Mouse (Mus musculus) urinary bladder, postnatal 10 days (tissue): ENCODE results near the gene Stat3.

ENCODE experiments used
- DNase-seq: peaks from one replicate; pipeline ENCODE4 v3.0.0; 2022; ENCODE audit warnings: low spot score

Gene Stat3

DNA sequence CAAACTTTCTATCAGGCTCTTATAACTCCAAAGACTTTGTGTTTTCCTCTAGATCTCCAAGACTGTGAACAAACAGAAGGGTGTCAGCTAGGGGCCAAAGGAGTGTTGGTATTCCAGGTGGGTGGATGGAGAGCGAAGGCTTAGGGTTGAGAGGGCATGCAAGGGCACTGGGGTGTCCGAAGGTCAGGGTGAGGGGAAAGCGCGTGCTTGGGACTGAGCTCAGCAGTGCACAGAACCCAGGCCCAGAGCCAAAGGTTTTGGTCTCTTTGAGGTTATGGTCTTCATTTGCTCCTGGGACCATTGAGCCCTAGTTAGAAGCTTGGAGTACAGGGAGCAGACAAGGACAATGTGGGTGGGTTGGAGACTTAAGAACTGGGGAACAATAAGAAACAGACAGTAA is 84.2 kb downstream of the Stat3 start:
- DNase-seq: no peak

DNA sequence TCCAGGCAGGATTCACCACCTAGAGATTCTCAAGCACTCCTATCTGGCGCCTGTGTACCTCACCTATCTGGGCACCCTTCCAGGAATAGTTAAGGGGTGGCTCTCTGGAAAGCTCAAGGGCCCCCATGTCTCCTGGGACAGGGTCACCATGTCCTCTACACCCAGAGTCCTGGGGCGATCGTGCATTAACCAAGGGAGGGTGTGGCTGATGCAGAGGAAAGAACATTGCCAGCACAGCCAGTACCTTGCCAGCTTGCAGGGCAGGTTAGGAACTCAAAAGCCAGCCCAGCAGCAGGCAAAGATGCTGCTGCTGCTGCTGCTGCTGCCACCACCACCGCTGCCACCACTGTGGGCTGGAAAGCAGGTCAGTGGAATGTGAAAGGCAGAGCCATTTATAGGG is 85.1 kb downstream of the Stat3 start:
- no peak for DNase-seq

DNA sequence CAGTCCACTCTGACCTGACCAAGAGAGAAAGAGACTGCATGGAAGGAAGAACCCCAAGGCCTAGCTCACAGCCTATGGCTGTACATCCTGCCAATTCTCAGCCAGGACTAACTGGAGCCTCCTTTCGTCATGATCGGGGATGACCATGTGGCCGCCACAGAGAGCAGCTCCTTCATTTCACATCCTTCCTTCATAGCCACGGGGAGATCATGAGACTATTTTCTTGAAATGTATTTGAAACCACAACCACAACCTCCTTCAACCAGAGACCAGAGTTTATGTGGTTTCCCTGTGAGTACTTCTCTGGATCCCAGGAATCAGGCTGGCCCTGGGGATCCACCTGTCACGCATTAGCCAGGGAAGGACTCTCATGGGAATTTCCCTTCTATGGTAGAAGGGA is 86.3 kb downstream of the Stat3 start:
- DNase-seq: no peak

DNA sequence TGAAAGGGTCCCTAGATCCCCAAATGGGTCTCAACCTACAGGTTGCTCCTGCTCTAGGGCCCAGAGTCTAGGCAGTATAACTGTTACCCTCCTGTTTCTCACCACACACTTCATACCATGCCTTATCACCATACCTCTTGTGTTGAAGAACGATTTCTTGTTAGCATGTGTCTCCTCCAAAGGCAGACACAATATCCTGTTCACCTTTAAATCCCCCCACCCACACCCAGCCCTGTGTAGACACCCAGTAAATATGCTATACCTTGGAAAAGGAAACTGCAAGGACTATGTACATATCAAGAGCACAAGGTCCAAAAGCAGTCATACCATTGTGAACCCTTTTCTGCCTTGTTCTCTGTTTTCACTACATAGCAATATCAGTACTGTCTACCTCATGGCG is 87.3 kb downstream of the Stat3 start:
- no peak for DNase-seq

DNA sequence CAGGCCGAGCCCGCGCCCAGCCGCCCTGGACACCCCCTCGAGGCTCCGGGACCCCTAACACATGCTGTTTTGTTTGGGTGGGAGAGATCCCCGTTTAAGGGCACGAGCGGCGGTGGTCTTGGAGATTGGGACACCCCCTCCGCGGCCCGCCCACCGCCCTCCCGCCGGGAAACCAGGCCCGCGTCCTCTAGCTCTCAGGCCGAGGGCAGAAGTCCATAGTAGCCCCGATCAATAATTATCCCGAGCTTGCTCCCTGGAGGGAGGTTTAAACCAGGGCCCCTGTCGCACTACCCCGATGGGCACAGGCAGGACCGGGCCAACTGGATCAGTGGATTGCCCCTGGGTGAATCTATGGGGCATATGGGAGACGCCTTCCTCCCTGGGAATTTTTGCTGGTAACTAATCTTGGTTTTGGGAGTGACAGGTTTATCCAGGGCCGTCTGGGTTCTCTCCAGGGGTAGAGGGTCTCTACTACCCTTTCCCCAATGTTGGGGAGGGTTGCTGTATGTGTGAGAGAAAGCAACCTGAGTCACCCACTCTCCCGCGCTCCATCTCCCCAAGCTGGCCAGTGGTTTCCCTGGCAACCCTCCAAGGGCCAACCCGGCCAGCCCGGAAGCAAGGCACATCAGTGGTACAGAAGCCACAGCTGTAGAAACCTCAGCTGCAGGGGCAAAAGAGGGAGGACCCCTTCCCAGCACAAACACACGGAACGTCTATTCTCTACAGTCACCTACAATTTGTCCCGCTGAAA is 88.4 kb downstream of the Stat3 start:
- no peak for DNase-seq

DNA sequence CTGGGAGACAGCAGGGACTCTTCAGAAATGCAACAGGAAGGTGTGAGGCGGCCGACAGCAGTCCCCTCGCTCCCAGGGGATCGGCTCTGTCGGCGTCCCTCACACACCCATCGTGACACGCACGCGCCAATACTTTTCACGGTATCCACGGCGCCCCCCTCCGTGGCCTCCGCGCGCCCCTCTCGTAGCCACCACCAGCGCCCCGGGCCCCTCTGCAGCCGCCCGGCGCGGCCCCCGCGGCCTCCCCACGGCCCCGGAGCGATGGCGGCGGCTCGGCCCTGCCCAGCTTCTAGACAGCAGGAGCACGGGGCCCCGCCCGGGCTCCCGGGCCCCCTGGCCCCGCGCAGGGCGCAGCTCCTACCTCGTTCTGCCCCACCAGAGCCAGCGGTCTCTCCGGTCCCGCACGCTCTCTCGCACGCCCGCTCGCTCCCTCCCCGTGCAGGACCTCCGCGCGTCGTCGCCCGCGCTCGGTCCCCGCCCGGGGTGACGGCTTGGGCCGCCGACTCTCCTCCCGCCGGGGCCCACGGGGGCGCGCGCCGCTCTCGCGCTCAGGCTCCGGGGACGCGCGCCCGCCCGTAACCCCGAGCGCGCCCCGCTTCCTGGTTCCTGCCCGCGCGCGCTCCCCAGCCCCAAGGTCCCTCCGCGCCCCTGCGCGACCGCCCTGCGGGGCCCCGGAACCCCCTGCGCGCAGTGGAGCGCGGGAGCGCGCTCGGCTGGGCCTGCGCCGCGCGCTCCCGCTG is 89.1 kb downstream of the Stat3 start, which contains the start of gene Stat5b:
Stat5b (minus strand) TSS at position 687 of the 740 bp plus-strand sequence.
- DNase-seq: no peak

DNA sequence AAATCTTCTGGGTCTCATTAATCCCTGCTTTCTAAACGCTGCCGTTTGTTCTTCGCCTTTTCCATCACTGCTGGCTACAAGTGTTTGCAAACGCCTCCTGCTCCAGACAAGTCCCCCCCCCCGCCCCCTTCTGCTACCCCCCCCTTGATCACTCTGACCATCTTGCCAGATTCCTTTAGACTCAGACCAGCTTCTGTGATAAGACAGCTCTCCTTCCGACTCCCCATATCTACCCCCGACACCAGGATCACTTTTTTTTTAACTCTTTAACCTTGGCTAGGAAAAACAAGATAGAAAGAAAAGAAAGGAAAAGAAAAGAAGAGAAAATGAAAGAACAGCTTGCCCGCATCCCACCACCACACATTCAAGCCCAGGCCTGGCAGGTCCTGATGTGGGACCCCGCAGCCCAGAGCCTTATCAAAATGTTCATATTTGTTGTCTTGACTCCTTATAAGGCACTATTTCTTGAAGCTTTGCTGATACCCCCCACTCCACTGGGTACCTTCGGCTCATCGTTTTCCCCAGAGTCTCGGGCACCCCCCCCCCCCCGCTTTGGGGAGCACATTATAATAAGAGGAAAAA is 89.8 kb downstream of the Stat3 start:
- no peak for DNase-seq

DNA sequence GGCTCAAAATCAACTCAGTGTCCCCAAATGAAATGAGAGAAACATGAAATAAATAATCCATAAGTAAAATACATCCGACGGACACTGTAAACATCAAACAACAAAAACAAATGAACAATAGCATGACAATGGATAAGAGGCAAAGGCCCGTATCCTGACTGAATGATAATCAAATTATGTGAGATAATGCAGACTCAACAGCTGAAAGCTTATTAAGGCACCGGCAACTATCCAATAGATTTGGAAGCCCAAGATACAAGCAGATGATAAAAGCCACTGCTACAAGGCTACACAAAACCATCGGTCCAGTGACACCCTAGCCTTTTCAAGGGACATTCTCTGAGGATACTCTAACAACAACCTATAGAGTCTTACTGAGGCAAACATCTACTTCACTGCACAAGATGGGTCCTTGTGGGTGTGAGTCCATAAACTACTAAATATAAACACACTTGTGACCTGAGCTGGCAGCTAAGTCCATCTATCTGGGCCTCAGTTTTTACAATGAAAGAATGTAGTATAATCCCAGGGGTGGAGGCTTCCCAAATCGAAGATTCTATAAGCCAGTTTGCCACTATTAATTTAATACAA is 90.5 kb downstream of the Stat3 start:
- no peak for DNase-seq

DNA sequence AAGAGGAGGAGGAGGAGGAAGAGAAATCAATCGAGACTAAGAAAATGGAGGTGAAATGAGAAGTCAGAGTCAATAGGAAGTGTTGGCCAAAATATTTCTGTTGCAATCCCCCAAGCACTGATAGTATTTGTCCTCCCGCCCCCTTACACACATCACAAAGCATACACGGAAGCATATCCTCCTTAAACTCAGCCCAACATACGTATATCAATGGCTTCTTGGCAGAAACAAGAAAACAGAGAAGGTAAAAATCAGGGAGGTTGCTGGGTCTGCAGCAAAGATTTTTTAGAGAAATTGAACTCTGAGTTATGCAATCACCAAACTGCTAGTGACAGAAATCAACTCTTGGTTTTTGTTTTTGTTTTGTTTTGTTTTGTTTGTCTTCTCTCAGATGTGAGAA is 91.3 kb downstream of the Stat3 start:
- no peak for DNase-seq

DNA sequence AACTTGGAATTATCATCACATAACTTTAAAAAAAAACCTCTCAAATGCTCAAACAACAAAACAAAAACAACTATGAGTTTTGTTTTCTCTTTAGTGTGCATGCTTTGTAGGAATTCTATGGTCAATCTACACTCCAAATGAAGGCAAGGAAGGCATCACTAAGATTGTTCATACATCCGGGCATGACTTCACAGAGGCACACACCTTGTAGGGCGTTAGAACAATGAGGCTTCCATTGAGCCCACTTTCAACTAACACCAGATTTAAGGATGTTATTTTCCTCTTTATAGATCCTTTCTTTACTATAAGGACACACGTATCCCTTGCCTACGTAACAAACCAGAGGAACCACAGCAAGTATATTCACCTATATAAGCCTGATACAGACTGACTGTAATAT is 91.8 kb downstream of the Stat3 start:
- no peak for DNase-seq

DNA sequence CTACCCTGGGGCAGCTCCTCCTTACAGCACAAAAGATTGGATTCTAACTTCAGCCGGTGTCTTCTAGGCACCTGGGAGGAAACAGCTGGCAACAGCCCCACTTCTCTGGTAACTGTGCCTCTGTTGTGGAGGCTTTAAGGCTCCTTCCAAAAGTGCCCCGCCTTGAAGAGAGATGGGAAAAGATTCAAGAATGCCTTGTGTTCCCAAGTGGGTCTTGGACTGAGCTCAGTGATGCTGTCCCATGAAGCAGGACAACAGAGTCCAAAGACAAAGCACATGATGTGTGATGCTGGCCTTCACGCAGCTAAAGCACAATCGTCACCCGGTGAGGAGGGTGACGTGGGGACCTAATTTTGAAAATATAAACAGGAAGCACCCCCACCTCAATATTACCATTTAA is 93.5 kb downstream of the Stat3 start:
- no peak for DNase-seq

DNA sequence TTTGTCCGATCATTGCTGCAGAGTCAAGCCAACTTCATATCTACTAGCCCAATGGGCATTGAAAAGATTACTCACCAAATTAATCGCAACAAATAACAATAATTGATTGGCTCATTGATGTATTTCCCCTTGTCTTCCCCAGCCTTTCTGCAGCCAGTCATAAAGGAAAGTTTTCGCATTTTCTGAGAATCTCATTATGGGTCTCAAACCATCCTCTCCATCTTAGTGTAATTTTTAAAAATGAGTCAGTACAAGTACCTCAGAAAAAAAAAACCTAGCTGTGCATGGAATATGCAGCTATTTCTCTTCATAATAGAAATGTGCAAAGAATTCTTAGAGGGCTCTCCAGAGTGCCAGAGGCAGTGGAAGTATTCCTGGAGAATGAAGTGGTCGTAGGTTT is 95.2 kb downstream of the Stat3 start:
- no peak for DNase-seq

DNA sequence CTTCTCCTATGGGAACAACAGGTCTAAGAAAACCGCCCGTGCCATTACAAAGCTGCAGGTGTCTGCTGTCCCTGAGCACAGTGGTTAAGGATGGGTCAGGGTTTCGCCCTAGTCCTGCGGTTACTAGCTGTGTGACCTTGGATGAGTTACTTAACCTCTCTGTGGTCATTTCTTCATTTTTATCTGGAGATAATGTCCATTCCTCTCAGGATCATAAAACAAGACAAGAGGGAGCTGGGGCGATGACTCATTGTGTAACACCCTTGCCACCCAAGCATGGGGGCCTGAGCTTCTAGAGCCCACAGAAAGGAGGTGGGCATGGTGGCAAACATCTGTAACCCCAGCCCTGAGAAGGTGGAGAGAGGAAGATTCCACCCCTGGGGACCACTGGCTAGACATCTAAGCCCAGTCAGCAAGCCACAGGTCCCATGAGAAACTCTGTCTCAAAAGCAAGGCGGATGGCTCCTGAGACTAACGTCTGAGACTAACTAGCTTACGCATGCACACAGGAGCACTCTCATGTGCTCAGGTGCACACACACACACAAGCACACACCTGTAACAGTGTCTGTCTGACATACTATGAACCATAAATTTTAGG is 96.2 kb downstream of the Stat3 start:
- DNase-seq: no peak

DNA sequence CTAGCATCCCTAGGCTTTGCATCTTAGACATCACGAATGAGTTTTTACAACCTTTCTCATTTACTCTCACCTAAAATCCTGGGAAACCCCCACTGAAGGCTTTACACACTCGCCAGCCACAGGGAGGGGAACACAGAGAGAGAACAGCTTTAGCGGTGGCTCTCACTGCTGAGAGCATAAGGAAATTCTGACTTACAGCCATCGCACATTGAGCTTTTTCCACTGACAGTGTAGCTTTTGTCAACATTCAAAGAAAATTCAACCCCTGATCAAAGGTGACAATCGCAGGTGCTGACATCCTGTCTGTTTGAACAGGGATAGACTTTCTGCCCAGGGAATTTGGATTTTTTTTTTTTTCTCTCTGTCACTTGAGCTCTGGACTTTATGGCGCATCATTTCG is 97.3 kb downstream of the Stat3 start:
- no peak for DNase-seq

DNA sequence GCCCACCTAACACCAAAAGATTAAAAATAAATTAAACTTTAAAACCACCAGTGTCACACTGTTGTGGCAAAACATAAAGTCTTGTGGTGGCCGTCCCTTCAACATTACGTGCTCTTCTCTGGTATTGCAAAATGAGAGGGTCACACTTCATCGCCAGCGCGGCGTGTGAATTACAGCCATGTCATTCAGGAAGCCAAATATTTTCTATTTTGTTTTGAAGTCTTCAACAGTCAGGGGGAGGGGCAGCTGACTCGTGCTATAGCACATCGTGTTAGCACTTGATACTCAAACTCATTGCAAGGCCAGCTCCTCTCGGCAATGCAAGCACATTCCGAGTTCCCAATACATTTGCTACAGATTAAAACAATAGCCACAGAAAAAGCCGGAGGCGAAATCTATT is 98.5 kb downstream of the Stat3 start:
- DNase-seq: no peak

DNA sequence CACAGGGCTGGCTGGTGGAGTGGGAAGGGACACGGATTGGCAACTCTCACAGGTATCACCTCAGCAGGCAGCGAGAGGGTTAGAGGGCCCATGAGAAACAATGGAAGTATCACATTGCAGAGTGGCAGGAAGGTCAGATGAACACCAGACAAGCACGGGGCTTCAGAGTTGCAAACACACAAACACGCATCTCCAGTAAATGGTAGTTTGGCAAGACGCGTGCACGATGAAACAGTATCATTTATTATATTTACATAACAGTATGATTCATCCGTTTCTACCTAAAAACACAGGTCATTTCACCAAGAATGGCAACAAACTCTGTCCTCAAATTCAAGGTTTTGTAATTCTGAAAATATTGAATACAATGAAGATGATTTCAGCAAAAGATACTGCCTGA is 99.8 kb downstream of the Stat3 start:
- no peak for DNase-seq

DNA sequence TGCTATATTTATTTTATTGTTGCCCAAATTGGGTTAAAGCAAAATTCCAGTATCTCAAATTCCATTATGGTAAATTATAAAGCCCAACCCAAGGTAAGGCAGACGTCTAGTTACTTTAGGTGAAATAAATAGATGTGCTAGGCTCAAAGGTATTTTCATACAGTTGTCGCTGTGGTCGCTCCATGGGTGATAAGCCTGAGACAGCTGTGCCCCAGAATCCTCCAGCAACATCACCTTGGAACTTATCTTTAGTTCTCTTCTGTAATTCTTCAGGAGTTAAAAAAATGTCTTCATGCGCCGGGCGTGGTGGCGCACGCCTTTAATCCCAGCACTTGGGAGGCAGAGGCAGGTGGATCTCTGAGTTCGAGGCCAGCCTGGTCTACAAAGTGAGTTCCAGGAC is 100.4 kb downstream of the Stat3 start:
- no peak for DNase-seq

DNA sequence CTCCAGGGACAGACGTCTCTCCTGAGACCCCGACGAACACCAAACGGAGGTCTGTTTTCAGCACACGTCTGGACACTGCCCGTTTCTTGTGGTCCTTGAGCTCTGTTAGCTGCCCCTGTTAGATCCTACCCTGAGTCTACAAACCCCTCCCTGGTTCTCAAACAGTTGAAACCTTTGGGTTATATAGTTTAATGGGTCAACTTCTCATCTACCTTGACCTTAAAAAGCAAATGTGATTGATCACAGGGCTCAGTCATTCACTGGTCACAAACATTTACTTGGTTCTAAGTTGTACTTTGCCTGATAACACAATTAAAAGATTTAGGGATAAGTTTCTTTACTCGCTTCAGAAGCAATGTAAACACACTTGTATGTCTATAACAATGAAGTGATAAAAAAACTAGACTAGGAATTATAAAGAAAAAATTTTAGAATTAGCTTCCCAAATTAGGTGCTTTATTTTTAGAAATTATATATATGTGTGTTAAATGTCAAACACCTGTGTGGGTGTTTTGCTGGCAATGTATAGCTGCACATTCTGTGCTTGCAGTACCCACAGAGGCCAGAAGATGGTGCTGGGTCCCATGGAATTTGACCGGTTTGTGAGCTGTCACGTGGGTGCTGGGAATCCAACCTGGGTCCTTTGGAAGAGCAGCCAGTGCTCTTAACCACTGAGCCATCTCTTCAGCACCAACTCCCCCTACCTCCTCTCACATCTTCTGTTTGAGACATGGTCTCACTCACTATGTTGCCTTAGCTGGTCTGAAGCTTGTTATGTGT is 102.2 kb downstream of the Stat3 start:
- DNase-seq: no peak
